Mouse (Mus musculus) small intestine, adult 2 months (tissue): ENCODE measurements around the gene Lrrc8a.

Experiments used
- CTCF ChIP-seq: fragments of 200-500 bp; IDR thresholded peaks from 2 replicates; pipeline ENCODE4 v1.5.1; 2012; ENCODE audit warnings: low read depth, mild to moderate bottlenecking, control low read depth, inconsistent platforms, low read length, moderate library complexity, mixed read lengths; ENCODE audit not compliant: insufficient replicate concordance, insufficient read length; ENCODE audit errors: extremely low read depth
- POLR2A ChIP-seq: fragments of 200-500 bp; IDR thresholded peaks from 2 replicates; pipeline ENCODE4 v1.6.1; 2012; ENCODE audit warnings: low read depth, mild to moderate bottlenecking, control low read depth, inconsistent platforms, low read length, moderate library complexity

- TF ChIP-seq CTCF (no peak), POLR2A (no peak)
Measured at GRCm38 (mm10) chr2:30256616-30257350, 19.3 kb downstream of the Lrrc8a start.
